Mouse (Mus musculus) heart, embryonic 15.5 days (tissue): ENCODE measurements at regions not wholly inside any gene's neighbourhood (a gene's known extent, or its start where the extent isn't known, plus 50 kb on each side); places are given as distances from the start of the nearest gene placed in this dataset.

Source experiments
- ATAC-seq: fragments of 200-750 bp; cut with Nextera tagmentation; replicated peaks from 2 replicates; pipeline ENCODE4 v1.8.0; 2017; ENCODE audit warnings: low read depth, moderate TSS enrichment; ENCODE audit not compliant: insufficient number of reproducible peaks, insufficient read depth, low FRiP score
- H3K27ac ChIP-seq: fragments of 300-500 bp; sonication (generic); 2 replicates; pipeline ENCODE4 v1.5.1; 2015; ENCODE audit warnings: mild to moderate bottlenecking, inconsistent platforms
- H3K27me3 ChIP-seq: fragments of 300-500 bp; sonication (generic); 2 replicates; pipeline ENCODE4 v1.6.1; 2015; ENCODE audit warnings: inconsistent platforms
- H3K36me3 ChIP-seq: fragments of 300-500 bp; sonication (generic); 2 replicates; pipeline ENCODE4 v1.6.1; 2015; ENCODE audit warnings: mild to moderate bottlenecking, inconsistent platforms
- H3K4me1 ChIP-seq: fragments of 300-500 bp; sonication (generic); replicated peaks from 2 replicates; pipeline ENCODE4 v1.6.1; 2015; ENCODE audit warnings: inconsistent platforms
- H3K4me2 ChIP-seq: fragments of 300-500 bp; sonication (generic); 2 replicates; pipeline ENCODE4 v1.6.1; 2015; ENCODE audit warnings: inconsistent platforms, mild to moderate bottlenecking, moderate library complexity
- H3K4me3 ChIP-seq: fragments of 300-500 bp; sonication (generic); 2 replicates; pipeline ENCODE4 v1.5.1; 2015; ENCODE audit warnings: mild to moderate bottlenecking, inconsistent platforms
- H3K9ac ChIP-seq: fragments of 300-500 bp; sonication (generic); 2 replicates; pipeline ENCODE4 v1.6.1; 2015; ENCODE audit warnings: mild to moderate bottlenecking, inconsistent platforms
- H3K9me3 ChIP-seq: fragments of 300-500 bp; sonication (generic); replicated peaks from 2 replicates; pipeline ENCODE4 v1.6.1; 2016; ENCODE audit warnings: inconsistent platforms
- WGBS: fragments of 180-500 bp; shearing (Covaris S2); methylation state at CpG from one replicate; pipeline ENCODE4 v1.1.7; 2015; ENCODE audit warnings: mixed read lengths; 5-methylcytosine and 5-hydroxymethylcytosine counted together

DNA sequence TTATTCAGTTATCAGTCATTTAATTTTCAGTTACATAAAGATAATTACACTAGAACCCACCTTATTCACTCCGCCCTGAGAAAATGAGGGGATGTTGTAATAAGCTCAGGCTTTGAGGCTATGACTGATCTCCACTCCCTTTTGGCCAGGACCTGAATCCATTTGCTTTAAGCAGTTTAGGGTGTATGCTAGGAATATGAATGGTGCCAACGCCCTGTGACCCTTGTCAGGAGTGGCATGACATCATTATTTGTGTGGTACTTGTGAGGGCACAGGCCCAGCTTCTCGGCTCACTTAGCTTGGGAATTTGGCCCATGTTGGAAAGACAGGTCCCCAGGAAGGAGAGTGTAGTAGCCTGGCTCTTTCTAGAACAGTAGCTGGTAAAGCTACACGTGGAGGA lies 61.0 kb upstream of the Nfe2l2 start:
- no peaks in the 10 kb centered on the region for H3K27me3 ChIP-seq
- peaks cover 7% of the 10 kb centered on the region for H3K4me1 ChIP-seq
- H3K36me3 ChIP-seq, result no peaks in the 10 kb centered on the region
- no peaks in the 10 kb centered on the region for H3K9me3 ChIP-seq
- H3K9ac ChIP-seq, result no peak overlapping the region
- ATAC-seq, result no peak
- no peak overlapping the region for H3K4me3 ChIP-seq
- 77% methylated on average over 4 of the region's 4 CpGs for WGBS
- H3K4me2 ChIP-seq, result no peak overlapping the region
- no peak overlapping the region for H3K27ac ChIP-seq

DNA sequence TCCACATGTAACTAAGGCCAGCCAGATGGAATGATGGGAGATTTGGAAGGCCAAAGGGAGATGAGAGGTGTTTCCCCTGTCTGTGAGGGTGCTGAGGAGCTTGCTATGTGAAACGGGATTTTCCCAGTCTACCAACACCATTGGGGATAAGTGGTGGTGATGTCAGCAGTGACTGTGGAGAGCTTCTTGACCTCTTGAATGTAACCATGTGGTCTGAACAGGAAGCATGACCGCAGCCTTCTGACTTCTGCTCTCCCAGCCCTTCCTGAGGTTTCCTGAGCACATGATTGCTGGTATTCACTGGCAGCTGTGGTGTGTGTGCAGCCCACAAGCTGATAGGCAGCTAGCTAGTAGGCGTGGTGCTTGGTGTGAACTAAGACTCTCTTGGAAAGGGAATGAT lies 58.8 kb upstream of the Nfe2l2 start:
- no peaks in the 10 kb centered on the region for H3K27me3 ChIP-seq
- ATAC-seq, result peak; percentile 73
- WGBS, result 34% methylated on average over 3 of the region's 3 CpGs
- H3K9ac ChIP-seq, result no peak overlapping the region
- H3K4me3 ChIP-seq, result no peak overlapping the region
- no peaks in the 10 kb centered on the region for H3K9me3 ChIP-seq
- no peaks in the 10 kb centered on the region for H3K36me3 ChIP-seq
- H3K27ac ChIP-seq, result no peak overlapping the region
- H3K4me1 ChIP-seq, result peaks cover 5% of the 10 kb centered on the region
- H3K4me2 ChIP-seq, result no peak overlapping the region

DNA sequence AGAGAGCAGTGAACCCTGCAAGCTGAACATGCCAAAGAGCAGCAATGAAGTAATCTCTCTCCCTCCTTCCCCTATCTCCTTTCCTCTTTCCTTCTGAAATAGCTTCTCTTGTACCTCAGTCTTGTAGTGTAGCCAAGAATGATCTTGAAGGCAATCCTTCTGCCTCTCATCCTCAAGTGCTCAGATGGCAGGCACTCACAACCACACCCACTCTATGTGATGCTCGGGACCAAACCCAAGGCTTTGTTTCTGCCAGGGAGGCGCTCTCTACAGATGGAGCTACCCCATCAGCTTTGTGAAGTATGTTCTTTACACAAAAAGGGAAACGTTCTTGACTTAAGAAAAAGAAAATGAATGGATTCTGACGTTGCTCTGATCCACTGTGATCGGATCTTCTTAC lies 57.6 kb upstream of the Nfe2l2 start:
- ATAC-seq, result no peak
- no peak overlapping the region for H3K4me2 ChIP-seq
- H3K27ac ChIP-seq, result no peak overlapping the region
- H3K9ac ChIP-seq, result no peak overlapping the region
- 0 out of 2 replicates have a peak, but pooled peaks cover 3% of the 10 kb centered on the region for H3K4me1 ChIP-seq
- no peaks in the 10 kb centered on the region for H3K36me3 ChIP-seq
- H3K4me3 ChIP-seq, result no peak overlapping the region
- no peaks in the 10 kb centered on the region for H3K27me3 ChIP-seq
- 79% methylated on average over 5 of the region's 5 CpGs for WGBS
- no peaks in the 10 kb centered on the region for H3K9me3 ChIP-seq

DNA sequence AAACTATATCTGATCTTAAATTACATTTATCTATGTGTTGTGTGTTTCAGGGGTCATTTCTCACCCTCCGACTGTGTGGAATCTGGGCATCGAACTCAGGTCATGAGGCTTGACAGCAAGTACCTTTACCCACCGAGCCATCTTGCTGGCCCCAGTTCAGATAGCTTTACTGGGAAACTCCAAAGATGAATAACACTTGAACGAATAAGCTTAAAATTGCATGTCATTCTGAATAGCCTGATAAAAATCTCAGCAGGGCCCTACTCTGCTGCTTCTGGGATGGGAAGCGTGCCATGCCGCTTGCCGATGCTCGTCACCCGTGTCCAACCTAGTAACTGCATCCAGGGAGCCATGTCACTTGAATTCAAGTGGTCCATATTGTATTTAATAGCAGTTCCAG lies 57.2 kb upstream of the Nfe2l2 start:
- Histone ChIP-seq H3K27ac (no peak overlapping the region), H3K36me3 (no peaks in the 10 kb centered on the region), H3K4me3 (no peak overlapping the region), H3K4me1 (0 out of 2 replicates have a peak, but pooled peaks cover 3% of the 10 kb centered on the region), H3K4me2 (no peak overlapping the region), H3K9ac (no peak overlapping the region), H3K9me3 (no peaks in the 10 kb centered on the region), H3K27me3 (no peaks in the 10 kb centered on the region)
- WGBS, result 87% methylated on average over 9 of the region's 9 CpGs
- no peak for ATAC-seq

DNA sequence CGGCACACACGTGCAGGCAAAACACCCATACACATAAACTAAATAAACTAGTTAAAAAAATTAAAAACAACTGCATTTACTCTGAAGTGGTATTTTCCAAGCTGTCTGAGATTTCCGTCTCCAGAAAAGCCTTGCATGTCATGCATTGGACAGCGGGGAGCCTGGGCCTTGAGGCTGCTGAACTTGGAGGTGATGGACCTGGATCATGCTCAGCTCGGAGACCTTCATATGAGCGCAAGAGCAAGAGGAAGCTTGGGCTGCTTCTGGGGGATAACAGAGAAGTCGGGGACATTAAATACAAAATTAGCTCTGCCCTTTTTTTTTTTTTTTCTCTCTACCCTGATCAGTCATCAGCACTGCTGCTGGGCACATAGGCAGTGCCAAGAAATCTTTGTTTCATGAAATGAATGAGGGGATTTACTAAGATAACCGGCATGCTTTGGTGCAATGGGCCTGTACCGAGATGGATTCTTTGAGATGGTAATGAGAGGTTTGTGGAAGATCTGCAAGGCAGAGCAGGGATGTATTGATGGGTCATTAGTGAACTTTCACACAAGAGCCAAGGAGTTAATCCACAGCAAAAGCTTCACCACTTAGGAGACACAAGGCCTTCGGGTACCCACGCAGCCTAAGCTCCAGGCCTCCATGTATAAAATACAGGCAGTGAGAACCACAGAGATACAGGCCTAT lies 54.9 kb upstream of the Nfe2l2 start:
- Histone ChIP-seq H3K9me3 (no peaks in the 10 kb centered on the region), H3K27ac (no peak overlapping the region), H3K4me1 (0 out of 2 replicates have a peak, but pooled peaks cover 3% of the 10 kb centered on the region), H3K4me3 (no peak overlapping the region), H3K36me3 (no peaks in the 10 kb centered on the region), H3K4me2 (no peak overlapping the region), H3K27me3 (no peaks in the 10 kb centered on the region), H3K9ac (no peak overlapping the region)
- WGBS, result 84% methylated on average over 11 of the region's 11 CpGs
- no peak for ATAC-seq

DNA sequence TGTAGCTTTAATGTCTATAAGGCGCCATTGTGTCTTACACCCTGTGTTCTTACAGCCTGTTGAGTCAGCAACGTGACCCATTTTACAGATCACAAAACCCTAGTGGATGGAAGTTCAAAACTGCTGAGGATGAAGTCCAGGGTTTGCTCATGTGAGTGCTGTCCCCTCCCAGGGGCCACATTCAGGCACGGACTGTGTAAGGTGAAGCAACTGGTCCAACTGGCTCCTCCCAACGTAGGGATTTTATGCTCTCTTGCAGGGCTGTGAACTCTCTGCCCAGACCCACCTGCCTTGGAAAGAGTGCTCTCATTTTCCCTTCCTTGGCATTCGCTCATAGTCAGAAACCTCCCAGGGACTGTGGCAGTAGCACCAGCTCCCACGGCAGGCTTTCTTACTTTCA lies 53.8 kb upstream of the Nfe2l2 start:
- H3K4me1 ChIP-seq, result 0 out of 2 replicates have a peak, but pooled peaks cover 3% of the 10 kb centered on the region
- no peak for ATAC-seq
- H3K27me3 ChIP-seq, result no peaks in the 10 kb centered on the region
- no peak overlapping the region for H3K4me3 ChIP-seq
- H3K27ac ChIP-seq, result no peak overlapping the region
- 82% methylated on average over 6 of the region's 6 CpGs for WGBS
- H3K4me2 ChIP-seq, result no peak overlapping the region
- H3K36me3 ChIP-seq, result no peaks in the 10 kb centered on the region
- H3K9ac ChIP-seq, result no peak overlapping the region
- H3K9me3 ChIP-seq, result no peaks in the 10 kb centered on the region

DNA sequence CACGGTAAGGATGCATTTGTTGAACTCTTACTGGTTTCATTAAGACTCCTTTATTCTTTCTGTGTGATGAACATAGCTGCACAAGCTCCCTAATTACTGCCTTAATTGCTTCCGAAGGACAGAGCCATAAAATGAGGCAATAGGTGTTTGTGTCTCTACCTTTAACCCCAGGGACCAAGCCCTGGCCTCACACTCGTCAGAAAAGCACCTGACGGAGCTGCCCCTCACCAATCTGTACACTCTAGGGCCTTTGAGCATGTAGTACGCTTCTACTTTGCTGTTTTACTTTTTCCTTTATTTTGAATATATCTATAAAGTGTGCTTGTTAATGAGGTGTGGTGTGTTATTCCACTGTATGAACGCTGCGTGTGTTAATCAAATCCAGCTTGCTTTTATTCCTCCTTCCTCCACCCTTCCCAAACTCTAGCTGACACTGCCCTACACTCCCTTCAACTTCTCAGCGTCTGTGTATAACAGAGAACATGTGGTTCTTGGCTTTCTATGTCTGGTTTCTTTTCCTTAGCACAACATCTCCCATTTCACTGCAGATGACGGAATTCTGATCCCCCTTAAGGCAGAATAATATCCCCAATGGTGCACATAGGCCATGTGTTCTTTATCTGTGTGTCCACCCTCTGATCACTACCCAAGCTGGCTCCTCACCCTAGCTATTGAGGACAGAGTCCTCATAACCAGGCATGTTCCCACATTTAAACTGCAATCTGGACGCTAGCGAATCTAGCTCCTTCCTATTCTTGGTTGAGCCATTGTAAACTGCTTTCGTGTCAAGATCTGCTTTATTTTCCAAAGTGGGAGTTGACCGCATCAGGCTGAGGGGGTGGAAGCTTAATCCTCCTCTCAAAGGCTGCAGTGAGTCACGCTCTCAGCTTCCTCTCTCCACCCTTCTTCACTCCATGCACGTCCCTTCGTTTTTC lies 52.5 kb upstream of the Nfe2l2 start:
- 60% methylated on average over 16 of the region's 16 CpGs for WGBS
- no peak; the same call in 1 of the 2 replicates for ATAC-seq
- H3K4me2 ChIP-seq, result no peak overlapping the region
- H3K27me3 ChIP-seq, result no peaks in the 10 kb centered on the region
- H3K4me1 ChIP-seq, result no peaks in the 10 kb centered on the region
- no peaks in the 10 kb centered on the region for H3K9me3 ChIP-seq
- H3K36me3 ChIP-seq, result no peaks in the 10 kb centered on the region
- no peak overlapping the region for H3K4me3 ChIP-seq
- peak overlapping the region; percentile 33; the same call in 1 of the 2 replicates for H3K27ac ChIP-seq
- H3K9ac ChIP-seq, result no peak overlapping the region

DNA sequence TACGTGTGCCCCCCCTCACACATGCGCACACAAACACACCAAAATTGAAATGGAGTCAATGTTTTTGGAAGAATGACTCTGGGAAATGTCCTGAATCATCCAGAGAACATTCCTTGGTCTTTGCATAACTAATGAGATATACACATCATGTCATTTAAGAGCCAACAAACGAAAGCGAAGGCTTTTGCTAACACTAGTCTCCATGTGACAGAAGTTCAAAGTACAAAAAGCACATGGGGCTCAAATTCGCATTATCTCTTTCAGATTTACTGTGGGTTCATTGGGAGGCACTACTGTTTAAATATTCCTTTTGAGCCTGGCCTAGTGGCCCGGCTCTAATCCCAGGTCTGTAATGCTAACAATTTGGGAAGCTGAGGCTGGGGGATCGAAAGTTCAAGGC lies 50.2 kb upstream of the Nfe2l2 start:
- Histone ChIP-seq H3K27ac (no peak overlapping the region), H3K4me1 (no peaks in the 10 kb centered on the region), H3K4me2 (no peak overlapping the region), H3K9me3 (no peaks in the 10 kb centered on the region), H3K27me3 (no peaks in the 10 kb centered on the region), H3K9ac (no peak overlapping the region), H3K4me3 (no peak overlapping the region), H3K36me3 (no peaks in the 10 kb centered on the region)
- WGBS, result 85% methylated on average over 7 of the region's 7 CpGs
- ATAC-seq, result no peak
